Mouse (Mus musculus): ENCODE data around the gene Sprr1a.
"Not testable (repeated sequence)": the region's sequence is repeated elsewhere in the genome, so short reads cannot be mapped to it uniquely, and the experiment has no call there.

The Sprr1a gene

GRCm38 (mm10) chr3:92485863-92486262 is at the start of gene Sprr1a:
Gene Sprr1a (minus strand): TSS chr3:92485895.
- DNase-seq (ENCODE audit: low spot score): no peak

GRCm38 (mm10) chr3:92534411-92534810 is 48.7 kb upstream of the Sprr1a start, which contains the start of gene 2310046K23Rik:
Gene 2310046K23Rik (minus strand): TSS chr3:92534511.
- no peak for DNase-seq (ENCODE audit: low spot score)

- no peak for DNase-seq (ENCODE audit: low spot score)
These were observed 26.6 kb upstream of the Sprr1a start for GRCm38 (mm10) chr3:92512325-92512724.

GRCm38 (mm10) chr3:92510786-92511185 is 25.1 kb upstream of the Sprr1a start:
- no peak for DNase-seq (ENCODE audit: low spot score)

GRCm38 (mm10) chr3:92508185-92508584 is 22.5 kb upstream of the Sprr1a start:
- DNase-seq (ENCODE audit: low spot score): no peak

GRCm38 (mm10) chr3:92503528-92503927 is 17.8 kb upstream of the Sprr1a start:
- no peak for DNase-seq (ENCODE audit: low spot score)

- no peak for DNase-seq (ENCODE audit: low spot score)
These were observed 14.7 kb upstream of the Sprr1a start, which contains the start of gene Sprr4 for GRCm38 (mm10) chr3:92500393-92500792. Gene Sprr4 (minus strand): TSS chr3:92500493.

- DNase-seq (ENCODE audit: low spot score): not testable (repeated sequence)
These were observed 4.6 kb upstream of the Sprr1a start for GRCm38 (mm10) chr3:92490262-92490661.

- no peak for DNase-seq (ENCODE audit: low spot score)
These were observed 612 bp upstream of the Sprr1a start for GRCm38 (mm10) chr3:92486307-92486706.

- DNase-seq (ENCODE audit: low spot score): not testable (repeated sequence)
These were observed 4.4 kb downstream of the Sprr1a start for GRCm38 (mm10) chr3:92481249-92481648.

- no peak for DNase-seq (ENCODE audit: low spot score)
These were observed 15.6 kb downstream of the Sprr1a start for GRCm38 (mm10) chr3:92470111-92470510.

- DNase-seq (ENCODE audit: low spot score): no peak
These were observed 18.3 kb downstream of the Sprr1a start for GRCm38 (mm10) chr3:92467424-92467823.

- DNase-seq (ENCODE audit: low spot score): no peak
These were observed 19.1 kb downstream of the Sprr1a start for GRCm38 (mm10) chr3:92466576-92466975.

GRCm38 (mm10) chr3:92458620-92459019 is 27.1 kb downstream of the Sprr1a start, which contains the start of gene Sprr3:
Gene Sprr3 (minus strand): TSS chr3:92458720.
- no peak for DNase-seq (ENCODE audit: low spot score)

- no peak for DNase-seq (ENCODE audit: low spot score)
These were observed 30.5 kb downstream of the Sprr1a start for GRCm38 (mm10) chr3:92455151-92455550.

GRCm38 (mm10) chr3:92440177-92440576 is 45.5 kb downstream of the Sprr1a start:
- no peak for DNase-seq (ENCODE audit: low spot score)

- no peak for DNase-seq (ENCODE audit: low spot score)
These were observed 47.0 kb downstream of the Sprr1a start, which contains the start of gene Sprr1b for GRCm38 (mm10) chr3:92438689-92439088. Gene Sprr1b (minus strand): TSS chr3:92438789.
